Mouse (Mus musculus): ENCODE measurements around the gene Dok5. TPM values are rescaled to one million over a fixed set of nuclear protein-coding genes. Genes with fewer than 3 reads are reported as not detected.

Gene Dok5
- total RNA-seq, 1 experiment from 2014 or later = not detected

DNA sequence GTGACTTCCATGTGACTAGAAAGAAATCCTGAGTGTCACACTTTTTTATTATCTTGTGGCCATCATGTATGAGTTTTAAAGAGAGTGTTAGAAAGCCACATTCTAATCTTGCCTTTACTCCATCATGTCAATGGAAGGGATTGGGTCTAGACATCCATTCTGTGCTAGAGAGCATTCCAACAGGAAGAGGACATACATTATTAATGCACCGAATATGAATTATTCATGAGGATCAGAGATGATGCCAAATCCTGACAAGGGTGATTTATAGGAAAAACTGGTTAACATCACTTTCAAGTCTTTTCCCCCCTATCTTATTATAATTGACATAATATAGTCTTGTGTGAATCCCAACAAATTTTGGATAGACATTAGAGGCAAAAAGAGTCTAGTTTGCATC, 2.1 kb downstream of the Dok5 start:
- no peak for ATAC-seq (replicated peaks; ENCODE audit: low read depth, poor library complexity, severe bottlenecking)

DNA sequence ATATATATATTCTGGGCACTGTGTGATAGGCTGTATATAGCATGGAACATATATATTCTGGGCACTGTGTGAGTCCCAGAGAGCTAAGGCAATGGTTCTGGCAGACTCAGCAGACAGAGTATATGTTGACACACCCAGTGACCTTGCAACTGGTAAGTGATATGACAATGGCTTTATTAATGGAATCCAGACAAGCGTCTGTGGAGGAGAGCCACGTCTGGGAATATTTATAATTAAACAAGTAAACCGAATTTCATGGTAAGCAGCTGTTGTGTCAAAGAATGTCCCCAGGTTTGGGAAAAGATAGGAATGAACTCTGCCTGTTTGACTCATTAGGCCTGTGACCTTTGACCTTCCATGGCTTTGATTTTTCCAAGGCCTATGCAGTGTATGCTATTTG, 2.8 kb downstream of the Dok5 start:
- ATAC-seq (replicated peaks; ENCODE audit: low read depth, poor library complexity, severe bottlenecking) = no peak

DNA sequence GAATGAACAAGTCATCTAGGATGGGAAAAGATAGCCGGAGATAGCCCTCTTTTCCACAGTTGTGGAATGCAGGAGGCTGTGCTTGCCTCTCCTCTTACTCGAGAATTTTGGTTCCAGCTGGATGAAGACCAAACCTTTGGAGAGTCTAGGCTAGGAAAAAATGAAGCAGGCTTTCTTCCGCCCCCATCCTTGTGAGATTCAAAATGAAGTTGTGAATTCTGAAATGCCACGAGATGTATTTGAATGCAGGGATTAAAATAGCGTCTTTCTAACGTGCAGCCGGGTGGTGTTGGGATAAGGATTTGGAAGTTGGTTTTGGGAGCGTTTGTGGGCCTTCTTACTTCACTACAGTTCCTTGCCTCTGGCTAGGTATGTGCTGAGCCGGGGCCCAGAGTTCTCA, 6.8 kb downstream of the Dok5 start:
- ATAC-seq (replicated peaks; ENCODE audit: low read depth, poor library complexity, severe bottlenecking) = no peak

DNA sequence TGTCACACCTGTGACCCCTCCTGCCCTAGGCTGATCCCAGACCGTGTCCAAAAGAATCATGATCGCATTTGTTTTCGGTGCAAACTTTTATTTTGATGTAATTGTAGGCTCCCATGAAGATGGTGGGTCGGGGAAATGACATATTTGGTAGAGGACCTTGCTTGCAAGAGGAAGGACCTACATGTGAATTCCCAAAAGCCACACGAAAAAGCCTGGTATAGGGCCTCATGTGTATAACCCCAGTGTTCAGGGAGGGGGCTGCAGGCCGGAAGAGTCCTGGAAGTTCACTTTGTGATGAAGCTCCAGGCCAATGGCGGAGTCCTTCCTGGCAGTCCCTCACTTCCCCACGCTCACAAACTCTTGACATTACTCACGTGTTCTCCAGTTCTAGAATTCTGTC, 7.3 kb downstream of the Dok5 start:
- no peak for ATAC-seq (replicated peaks; ENCODE audit: low read depth, poor library complexity, severe bottlenecking)

DNA sequence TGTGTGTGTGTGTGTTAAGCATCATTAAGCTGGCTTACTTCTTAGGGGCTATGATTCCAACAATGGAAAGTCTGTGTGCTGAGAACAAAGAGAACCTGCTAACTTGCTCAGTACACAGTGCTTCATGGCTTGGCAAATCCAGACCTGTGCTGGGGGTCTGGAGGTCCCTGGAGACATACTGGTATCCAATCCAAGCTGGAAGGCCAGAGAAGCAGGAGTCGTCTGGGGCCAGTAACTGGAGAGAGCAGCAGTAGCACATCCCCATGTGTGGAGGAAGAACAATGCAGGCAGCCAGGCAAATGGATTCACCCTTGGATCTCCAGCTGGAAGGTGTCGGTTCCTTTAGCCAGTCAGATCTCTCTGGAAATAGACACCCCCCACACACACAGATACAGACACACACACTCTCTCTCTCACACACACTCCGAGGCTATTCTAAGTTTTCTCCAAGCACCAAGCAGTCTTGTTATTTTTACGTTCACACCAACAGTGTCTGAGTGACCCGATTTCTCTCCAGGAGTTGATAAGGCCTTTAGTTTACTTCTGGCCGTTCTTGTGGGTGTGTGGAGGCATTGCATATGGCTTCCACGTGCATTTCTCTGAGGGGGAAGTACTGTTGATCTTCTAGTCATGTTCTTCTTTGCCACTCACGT, 8.2 kb downstream of the Dok5 start:
- ATAC-seq (replicated peaks; ENCODE audit: low read depth, poor library complexity, severe bottlenecking) = no peak

DNA sequence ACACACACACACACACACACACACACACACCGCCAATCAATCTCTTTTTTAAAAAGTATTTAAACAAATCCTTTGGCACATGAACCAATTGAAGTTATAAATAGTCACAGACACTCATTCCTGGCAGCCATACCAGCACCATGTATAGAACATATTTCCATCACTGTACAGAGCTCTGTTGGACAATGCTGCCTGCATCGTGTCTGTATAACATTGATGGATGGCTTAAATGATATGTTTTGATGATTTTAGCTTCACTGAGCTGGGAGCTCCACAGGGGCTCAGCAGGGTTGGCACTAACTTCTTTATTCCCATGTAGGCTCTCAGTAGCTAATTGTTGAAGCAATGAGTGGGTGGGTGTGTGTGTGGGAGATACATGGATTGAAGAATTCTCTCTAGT, 11.9 kb downstream of the Dok5 start:
- ATAC-seq (replicated peaks; ENCODE audit: low read depth, poor library complexity, severe bottlenecking) = no peak

DNA sequence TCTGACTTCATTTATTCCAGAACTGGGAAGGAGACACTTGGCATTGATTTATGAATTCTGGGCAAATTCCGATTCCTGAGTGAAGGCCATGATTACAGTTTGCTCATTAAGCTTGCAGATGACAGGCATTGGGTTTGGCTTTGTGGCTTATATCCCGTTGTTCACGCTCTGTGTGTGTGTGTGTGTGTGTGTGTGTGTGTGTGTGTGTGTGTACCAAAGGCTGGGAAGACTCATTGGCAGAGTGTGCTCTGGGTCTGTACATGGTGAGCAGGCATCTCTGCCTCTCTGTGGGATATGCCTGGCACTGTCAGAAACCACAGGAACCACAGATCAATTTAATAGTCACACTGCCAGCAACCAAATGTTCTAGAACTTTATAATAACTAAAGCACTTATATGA, 17.3 kb downstream of the Dok5 start:
- ATAC-seq (replicated peaks; ENCODE audit: low read depth, poor library complexity, severe bottlenecking) = no peak

DNA sequence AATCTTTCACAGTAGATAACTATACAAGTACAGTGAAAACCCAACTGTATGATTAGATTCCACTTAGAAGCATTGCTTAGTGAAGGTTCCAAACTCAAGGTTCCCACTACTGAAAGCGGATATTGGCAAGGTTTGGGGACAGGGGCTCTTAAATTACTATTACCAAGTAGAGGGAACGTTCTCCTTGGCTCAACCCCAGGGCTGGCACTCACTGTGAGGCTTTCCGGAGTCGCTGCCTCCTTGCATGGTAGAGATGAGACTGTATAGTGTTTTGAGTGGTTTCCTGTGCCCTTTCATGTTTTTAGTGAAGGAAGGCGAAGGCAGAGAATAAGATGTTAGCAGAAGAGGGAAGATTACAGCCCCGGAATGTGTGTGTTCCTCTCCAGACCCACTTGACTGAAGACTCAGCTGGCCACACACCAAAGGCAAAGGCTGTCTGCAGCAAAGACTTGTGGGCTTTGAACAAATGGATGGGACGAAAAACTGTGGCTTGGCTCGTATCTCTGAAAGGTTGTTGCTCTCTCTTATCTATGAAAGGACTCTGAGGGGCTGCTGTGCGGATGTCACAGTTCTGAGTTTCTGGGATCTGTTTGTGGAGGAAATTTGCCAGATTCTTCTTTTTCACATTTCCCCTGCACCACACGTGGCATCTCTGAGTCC, 20.7 kb downstream of the Dok5 start:
- no peak for ATAC-seq (replicated peaks; ENCODE audit: low read depth, poor library complexity, severe bottlenecking)

DNA sequence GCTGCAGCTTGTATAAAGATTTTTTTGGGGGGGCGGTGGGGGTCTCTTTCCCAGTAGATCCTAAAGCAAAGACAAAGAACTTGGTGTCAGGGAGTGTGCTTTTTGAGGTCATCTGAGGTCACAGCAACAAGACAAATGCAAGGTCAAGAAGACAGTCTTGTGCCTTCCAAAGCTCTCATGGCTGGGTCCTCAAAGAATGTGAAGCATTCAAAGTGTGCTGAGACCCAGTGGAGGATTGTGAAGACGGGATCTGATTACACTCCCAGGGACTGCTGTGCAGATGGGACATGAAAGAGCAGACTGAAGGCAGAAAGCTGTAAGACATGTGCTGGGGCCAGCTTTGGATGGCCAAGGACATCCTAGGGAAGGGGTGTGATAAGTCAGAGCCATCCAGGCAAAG, 24.2 kb downstream of the Dok5 start:
- ATAC-seq (replicated peaks; ENCODE audit: low read depth, poor library complexity, severe bottlenecking) = no peak

DNA sequence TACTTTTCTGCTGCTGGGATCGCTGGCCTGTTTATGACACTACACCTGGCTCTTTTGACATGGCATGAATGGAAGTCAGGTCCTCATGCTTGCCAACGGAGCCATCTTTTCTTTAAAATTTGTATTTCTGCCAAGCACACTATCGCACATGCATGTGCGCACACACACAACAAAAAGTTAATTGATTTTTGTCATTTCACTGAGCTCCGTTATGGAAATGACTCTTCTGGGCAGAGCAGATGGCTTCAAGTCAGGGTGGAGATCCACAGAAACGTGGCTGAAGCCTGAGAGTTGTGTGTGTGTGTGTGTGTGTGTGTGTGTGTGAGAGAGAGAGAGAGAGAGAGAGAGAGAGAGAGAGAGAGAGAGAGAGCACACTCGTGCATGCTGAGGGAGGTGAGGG, 25.1 kb downstream of the Dok5 start:
- ATAC-seq (replicated peaks; ENCODE audit: low read depth, poor library complexity, severe bottlenecking) = no peak

DNA sequence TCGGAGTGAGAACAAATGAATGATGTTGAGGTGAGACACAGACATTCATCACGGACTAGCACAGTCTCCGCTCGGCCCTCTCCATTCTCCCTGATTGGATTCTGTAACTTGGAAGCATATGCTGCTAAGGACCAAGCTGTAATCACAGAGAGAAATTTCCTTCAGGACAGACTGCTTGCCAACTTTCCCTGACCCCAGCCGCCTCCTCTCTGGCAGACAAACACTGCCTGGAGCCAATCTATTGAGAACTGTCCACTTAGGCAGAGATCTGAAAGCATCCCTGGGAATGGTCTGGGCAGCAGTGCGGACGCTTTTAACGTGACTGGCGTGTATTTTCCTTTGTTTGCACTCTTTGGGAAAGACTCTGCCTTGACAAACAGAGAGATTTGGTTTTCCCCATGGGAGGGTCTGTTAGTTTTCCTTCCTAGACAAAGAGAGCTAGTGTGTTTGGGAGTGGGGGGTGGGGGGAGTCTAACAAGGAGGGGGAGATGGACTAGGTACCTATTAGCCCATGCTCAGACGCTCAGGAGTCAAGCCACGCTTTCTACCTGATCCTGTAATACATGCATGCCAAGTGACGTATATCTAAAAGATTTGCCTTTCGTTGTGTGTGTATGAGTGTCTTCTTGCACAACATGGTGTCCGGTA, 25.7 kb downstream of the Dok5 start:
- no peak for ATAC-seq (replicated peaks; ENCODE audit: low read depth, poor library complexity, severe bottlenecking)

DNA sequence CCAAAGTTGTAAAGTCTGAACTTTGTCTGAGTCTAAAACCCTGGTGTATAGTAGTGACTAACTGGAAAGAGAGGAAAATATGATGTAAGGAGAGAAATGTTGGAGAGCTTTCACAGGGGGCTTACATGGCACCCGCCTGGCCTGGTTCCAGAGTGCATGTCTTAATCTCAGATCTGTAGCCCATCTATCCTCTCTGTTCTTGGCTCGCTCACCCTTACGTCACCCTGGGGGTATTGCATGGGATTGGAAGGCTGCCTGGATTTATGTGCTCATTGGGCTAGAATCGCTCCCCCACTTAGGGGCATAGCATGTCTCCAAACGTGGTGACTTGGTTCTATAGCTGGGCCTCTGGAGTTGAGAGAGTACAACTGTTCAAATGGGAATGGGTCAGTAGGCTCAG, 26.6 kb downstream of the Dok5 start:
- no peak for ATAC-seq (replicated peaks; ENCODE audit: low read depth, poor library complexity, severe bottlenecking)

DNA sequence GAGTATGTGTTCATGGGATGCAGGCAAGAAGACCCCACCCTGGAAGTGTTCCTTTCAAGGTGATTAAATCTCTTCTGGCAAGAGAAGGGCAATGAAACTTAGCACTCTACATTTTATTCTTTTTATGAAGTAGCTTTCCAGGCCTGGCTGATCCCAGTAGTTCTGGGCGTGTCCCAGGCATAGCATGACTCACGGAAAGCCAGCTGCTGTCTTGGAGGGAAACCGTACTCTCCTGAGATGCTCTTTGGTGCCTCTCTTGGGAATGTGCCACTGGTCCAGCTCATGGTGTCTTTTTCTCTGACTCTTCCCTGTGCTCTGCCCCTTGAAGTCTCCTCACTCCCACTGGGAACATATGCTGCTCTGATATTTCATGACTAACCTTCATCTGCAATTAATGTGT, 33.1 kb downstream of the Dok5 start:
- ATAC-seq (replicated peaks; ENCODE audit: low read depth, poor library complexity, severe bottlenecking) = no peak

DNA sequence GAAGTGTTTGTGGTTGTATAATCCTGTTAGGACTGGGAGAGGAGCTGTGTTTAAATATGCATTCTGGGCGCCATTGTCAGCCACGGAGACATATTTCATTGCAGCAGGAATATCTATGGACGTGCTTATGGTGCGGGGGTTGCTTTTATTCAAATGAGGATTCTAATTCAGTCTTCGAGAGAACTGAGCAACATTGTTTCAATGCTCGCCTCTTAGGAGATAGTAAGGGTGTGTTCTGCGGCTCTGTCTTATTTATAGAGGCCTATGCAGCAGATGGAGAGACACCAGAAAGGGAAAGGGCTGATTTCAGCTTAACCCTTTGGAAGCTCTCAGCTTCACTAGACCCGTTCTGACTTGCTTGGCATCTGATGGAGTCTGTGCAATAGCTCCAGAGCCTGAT, 35.6 kb downstream of the Dok5 start:
- no peak for ATAC-seq (replicated peaks; ENCODE audit: low read depth, poor library complexity, severe bottlenecking)

DNA sequence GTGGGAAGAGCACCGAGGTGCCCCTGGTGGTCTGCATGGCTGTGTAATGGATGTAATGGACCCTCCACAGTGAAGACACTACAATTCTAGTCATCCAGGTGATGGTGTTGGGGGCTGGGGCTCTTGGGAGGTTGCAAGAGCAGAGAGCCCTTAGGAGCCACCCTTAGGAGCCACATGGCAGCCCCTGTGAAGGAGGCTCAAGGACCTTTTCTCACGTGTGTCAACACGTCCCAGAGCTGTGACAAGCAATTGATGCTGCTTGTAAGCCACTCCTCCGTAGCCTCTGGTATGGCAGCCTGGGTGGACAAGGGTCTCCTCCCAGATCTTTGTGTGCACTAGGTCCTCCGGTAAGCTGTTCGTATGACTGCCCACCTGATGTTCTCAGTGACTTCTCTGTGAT, 37.1 kb downstream of the Dok5 start:
- ATAC-seq (replicated peaks; ENCODE audit: low read depth, poor library complexity, severe bottlenecking) = no peak

DNA sequence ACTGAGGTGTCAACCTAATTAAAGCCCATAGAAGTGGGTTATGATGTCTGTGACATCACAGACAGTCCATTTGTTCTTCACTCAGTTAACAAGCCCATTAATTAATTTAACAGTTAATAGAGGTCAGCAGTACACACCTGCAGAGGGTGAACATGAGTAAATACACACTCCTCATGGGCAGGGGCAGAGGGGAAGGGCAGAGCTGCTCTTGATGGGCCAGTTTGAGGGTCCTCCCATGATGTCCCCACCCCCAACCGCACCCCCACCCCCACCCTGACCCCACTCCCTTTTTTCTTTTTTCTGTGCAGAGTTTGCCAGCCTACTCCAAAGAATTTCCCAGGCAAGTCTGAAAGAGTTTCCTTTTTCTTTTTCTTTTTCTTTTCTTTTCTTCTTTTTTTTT, 39.9 kb downstream of the Dok5 start:
- no peak for ATAC-seq (replicated peaks; ENCODE audit: low read depth, poor library complexity, severe bottlenecking)

DNA sequence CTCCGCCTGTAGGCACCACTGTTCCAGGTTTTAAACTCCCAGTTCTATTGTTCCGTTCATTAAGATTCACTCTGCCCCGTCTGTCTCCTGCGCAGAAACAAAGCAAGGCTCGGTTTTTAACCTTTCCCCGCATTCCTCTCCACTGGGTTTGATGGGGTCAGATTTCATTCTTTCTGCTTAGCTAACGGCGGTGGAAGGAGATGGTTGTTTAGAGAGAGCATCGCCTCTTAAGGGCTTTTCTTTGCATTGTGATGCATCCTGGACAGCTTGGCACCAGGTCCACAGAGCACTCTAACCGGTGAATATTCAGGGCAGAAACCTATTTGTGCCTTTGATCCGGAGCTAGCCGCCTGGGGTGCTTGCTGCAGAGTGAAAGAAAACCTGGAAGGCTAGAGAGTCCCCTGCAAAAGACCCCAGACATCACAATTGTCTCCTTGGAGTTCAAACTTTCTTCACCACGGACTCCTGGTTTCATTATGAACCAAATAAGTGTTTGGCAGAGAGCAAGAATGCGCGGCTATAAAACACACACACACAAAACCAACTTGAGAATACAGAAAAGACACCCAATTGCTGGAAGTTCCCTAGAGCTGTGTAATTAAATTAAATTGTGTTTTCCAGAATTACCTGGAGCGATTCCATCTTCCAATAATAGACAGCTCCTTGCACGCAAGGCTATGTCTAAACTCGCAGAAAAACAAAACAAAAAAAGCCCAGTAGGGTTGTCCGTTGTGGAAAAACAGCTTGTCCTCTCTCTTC, 40.7 kb downstream of the Dok5 start:
- ATAC-seq (replicated peaks; ENCODE audit: low read depth, poor library complexity, severe bottlenecking) = no peak

DNA sequence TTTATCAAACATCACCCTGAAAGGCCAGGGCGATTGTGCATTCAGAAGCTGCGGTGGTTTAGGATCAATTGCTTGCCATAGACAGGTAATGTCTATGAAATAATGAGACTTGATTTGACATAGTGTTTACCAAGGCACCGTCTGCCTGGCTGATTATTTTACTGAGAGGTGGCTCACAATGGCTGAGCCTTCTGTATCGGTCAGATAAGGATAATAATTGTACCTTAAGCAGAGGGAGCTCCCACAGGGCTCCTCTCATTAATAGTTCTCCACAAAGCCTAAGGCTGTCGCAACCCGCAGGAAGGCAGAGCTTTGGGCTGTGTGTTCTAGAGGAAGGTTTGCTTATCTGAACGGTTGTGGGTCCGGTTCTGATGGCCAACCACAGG, 41.3 kb downstream of the Dok5 start:
- ATAC-seq (replicated peaks; ENCODE audit: low read depth, poor library complexity, severe bottlenecking) = no peak

DNA sequence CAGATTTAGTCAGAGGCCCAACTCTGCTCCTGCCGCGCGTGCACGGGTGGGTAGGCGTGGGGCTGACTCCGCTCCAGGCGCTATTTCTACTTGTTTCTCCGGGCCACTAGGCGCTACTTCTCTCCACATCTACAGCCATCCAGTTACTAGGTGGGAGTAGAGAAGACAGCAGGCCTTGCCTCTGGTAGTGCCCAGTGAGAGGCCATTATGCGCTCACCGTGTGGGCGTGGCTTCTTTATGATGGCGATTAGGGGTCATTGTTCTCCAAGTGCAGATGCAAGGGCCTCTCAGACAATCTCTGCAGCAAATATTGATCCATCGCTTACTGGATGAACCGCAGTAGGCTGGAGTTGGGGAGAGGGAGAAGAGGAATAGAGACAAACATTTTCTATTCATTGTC, 44.0 kb downstream of the Dok5 start:
- no peak for ATAC-seq (replicated peaks; ENCODE audit: low read depth, poor library complexity, severe bottlenecking)

DNA sequence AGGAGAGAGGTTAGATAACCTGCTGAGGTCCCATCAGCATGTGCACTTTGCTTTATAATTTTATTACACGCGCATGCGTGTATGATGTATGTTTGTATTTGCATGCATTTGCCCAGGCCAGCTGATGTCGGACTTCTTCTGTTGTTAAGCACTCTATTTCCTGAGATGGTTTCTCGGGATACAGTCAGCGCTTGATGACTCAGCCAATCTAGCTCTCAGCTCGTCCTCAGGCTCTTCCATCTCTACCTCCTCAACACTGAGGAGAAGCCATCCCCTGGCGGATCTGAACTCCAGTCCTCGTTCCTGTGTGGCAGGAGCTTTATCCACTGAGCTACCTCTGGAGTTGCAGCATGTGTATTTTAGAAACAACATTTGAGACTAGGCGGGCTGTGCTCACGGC, 44.5 kb downstream of the Dok5 start:
- no peak for ATAC-seq (replicated peaks; ENCODE audit: low read depth, poor library complexity, severe bottlenecking)

DNA sequence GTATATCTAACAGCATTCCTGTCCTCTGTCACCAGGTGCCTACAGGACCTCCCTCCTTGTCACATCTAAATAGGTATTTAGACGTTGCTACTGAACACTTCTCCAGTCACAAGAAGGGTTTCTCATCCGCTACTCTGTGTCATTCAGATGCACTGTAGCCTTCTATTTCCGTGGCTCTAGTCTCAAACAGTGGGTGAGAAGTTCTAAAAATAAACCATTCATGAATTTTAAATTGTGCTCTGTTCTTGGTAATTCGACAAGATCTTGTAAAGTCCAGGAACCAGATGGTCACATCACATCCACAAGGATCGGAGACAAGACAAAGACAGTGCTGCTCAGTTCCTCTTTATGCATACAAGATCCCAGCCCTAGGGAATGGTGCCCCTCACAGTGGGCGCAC, 46.0 kb downstream of the Dok5 start:
- ATAC-seq (replicated peaks; ENCODE audit: low read depth, poor library complexity, severe bottlenecking) = no peak
